Mouse (Mus musculus): ENCODE results near the gene Nrbp1. TPM values are rescaled to one million over a fixed set of nuclear protein-coding genes. Genes with fewer than 3 reads are reported as not detected.

The Nrbp1 gene
- total and polyA plus RNA-seq, 2 experiments from 2014 or later: 104 to 120 TPM

DNA sequence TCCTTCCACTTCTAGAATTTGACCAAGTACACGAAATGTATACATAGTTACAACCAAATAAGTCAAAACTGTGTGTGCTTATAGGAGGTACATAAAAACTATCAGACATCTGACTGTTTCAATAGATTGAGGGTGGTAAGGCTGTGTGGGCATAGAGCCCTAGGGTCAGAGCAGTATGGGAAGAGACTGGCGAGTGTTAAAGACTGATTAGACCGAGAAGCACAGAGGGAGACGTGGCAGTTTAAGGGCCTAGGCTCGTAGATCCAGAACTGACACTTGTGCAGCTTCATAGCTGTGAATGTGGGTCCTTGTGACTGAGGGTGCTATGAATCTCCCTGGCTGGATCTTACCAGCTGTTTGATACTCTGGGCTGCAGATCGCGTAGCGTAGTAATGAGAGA lies 14.2 kb downstream of the Nrbp1 start:
- TF ChIP-seq EP300 (IDR thresholded peaks at IDR 0.05; ENCODE audit: low read depth): no peak
- TF ChIP-seq CTCF (IDR thresholded peaks at IDR 0.05; ENCODE audit: low read depth): no peak
- H3K4me2 ChIP-seq (ENCODE audit: low read depth, low read length): no peak overlapping the region
- H3K36me3 ChIP-seq (replicated peaks; ENCODE audit: control insufficient read depth, insufficient read depth, low read length): peaks cover 46% of the 10 kb centered on the region
- H3K4me3 ChIP-seq (ENCODE audit: low read depth, low read length): no peak overlapping the region
- WGBS: 84% methylated on average over 8 of the region's 8 CpGs
- H3K9me3 ChIP-seq (replicated peaks; ENCODE audit: control insufficient read depth, low read length): no peaks in the 10 kb centered on the region
- peak overlapping the region; percentile 52; the same call in 1 of the 2 replicates for H3K27ac ChIP-seq (ENCODE audit: low read depth)
- no peaks in the 10 kb centered on the region for H3K27me3 ChIP-seq (ENCODE audit: control insufficient read depth, insufficient read depth, low read length)
- no peak for DNase-seq (ENCODE audit: low spot score)
- H3K9ac ChIP-seq (replicated peaks; ENCODE audit: low read depth, low read length): no peak overlapping the region
- peaks cover 11% of the 10 kb centered on the region; the same call in 1 of the 2 replicates for H3K4me1 ChIP-seq (ENCODE audit: control insufficient read depth, insufficient read depth)
- ATAC-seq (ENCODE audit: insufficient read depth, low read depth): no peak

DNA sequence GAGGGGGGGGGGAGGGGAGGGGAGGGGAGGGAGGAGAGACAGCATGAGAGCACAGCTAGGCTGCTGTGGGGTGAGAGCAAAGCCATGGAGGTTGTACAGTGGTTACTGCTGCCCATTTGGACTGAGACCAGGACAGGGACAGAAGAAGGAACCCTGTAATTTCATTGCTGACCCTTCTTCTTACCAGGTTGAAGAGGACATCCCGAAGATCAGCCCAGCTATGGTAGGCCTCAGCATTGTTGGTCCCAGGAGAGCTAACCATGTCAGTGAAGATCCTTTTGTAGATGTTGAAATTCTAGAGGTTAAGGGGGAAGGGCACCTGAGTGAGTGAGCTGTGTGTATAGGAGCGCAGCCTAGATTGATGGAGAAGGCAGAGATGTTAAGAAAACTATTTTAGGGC lies 14.7 kb downstream of the Nrbp1 start:
- no peak for ATAC-seq (ENCODE audit: insufficient read depth, low read depth)
- no peak overlapping the region for H3K9ac ChIP-seq (replicated peaks; ENCODE audit: low read depth, low read length)
- no peaks in the 10 kb centered on the region for H3K9me3 ChIP-seq (replicated peaks; ENCODE audit: control insufficient read depth, low read length)
- peaks cover 46% of the 10 kb centered on the region for H3K36me3 ChIP-seq (replicated peaks; ENCODE audit: control insufficient read depth, insufficient read depth, low read length)
- no peaks in the 10 kb centered on the region for H3K27me3 ChIP-seq (ENCODE audit: control insufficient read depth, insufficient read depth, low read length)
- 94% methylated on average over 2 of the region's 2 CpGs for WGBS
- no peak overlapping the region for H3K4me3 ChIP-seq (ENCODE audit: low read depth, low read length)
- H3K4me1 ChIP-seq (ENCODE audit: control insufficient read depth, insufficient read depth): peaks cover 11% of the 10 kb centered on the region; the same call in 1 of the 2 replicates
- DNase-seq (ENCODE audit: low spot score): no peak
- H3K27ac ChIP-seq (ENCODE audit: low read depth): no peak overlapping the region
- H3K4me2 ChIP-seq (ENCODE audit: low read depth, low read length): no peak overlapping the region
- TF ChIP-seq EP300 (IDR thresholded peaks at IDR 0.05; ENCODE audit: low read depth) (no peak), CTCF (IDR thresholded peaks at IDR 0.05; ENCODE audit: low read depth) (no peak)

DNA sequence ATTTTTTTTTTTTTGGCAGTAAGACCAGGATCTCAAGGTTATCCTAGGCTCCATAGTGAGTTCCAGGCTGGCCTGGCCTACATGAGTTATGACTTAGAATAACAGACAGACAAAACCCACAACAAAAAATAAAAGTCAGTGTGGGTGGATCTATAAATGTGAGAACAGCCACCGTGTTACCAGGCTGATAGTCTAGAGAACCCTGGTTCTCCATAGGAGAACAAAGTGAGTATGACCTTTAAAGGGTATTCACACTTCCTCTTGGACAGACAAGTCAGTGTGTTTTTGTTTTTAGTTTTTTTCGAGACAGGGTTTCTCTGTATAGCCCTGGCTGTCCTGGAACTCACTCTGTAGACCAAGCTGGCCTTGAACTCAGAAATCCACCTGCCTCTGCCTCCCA lies 15.3 kb downstream of the Nrbp1 start:
- WGBS: 83% methylated on average over 2 of the region's 2 CpGs
- no peak overlapping the region for H3K9ac ChIP-seq (replicated peaks; ENCODE audit: low read depth, low read length)
- H3K27ac ChIP-seq (ENCODE audit: low read depth): no peak overlapping the region
- H3K4me1 ChIP-seq (ENCODE audit: control insufficient read depth, insufficient read depth): peaks cover 11% of the 10 kb centered on the region; the same call in 1 of the 2 replicates
- H3K36me3 ChIP-seq (replicated peaks; ENCODE audit: control insufficient read depth, insufficient read depth, low read length): peaks cover 46% of the 10 kb centered on the region
- H3K4me2 ChIP-seq (ENCODE audit: low read depth, low read length): no peak overlapping the region
- H3K4me3 ChIP-seq (ENCODE audit: low read depth, low read length): no peak overlapping the region
- DNase-seq (ENCODE audit: low spot score) (no peak), ATAC-seq (ENCODE audit: insufficient read depth, low read depth) (no peak)
- H3K9me3 ChIP-seq (replicated peaks; ENCODE audit: control insufficient read depth, low read length): no peaks in the 10 kb centered on the region
- no peaks in the 10 kb centered on the region for H3K27me3 ChIP-seq (ENCODE audit: control insufficient read depth, insufficient read depth, low read length)
- no peak for TF ChIP-seq CTCF (IDR thresholded peaks at IDR 0.05; ENCODE audit: low read depth)
- TF ChIP-seq EP300 (IDR thresholded peaks at IDR 0.05; ENCODE audit: low read depth): no peak

DNA sequence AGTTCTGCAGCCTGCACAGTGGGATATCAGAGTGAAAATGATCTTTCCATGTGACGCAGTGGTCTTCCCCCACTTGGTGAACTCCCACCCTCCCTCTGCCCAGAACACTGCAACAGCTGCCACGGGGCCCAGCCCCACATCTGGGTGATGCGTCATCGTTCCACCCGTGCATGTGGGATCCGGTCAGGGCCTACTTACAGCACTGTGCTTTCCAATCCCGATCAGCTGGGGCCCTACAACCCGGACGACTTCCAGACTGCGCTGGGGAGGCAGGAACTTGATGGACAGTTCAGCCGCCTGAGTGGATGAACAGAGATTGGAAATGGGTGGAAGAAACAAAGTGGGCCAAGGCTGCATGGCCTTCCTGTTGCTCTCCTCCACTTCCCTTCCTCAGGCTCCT lies 17.0 kb downstream of the Nrbp1 start:
- DNase-seq (ENCODE audit: low spot score) (no peak), ATAC-seq (ENCODE audit: insufficient read depth, low read depth) (no peak)
- Histone ChIP-seq H3K9ac (replicated peaks; ENCODE audit: low read depth, low read length) (no peak overlapping the region), H3K27me3 (ENCODE audit: control insufficient read depth, insufficient read depth, low read length) (no peaks in the 10 kb centered on the region), H3K4me1 (ENCODE audit: control insufficient read depth, insufficient read depth) (peaks cover 11% of the 10 kb centered on the region; the same call in 1 of the 2 replicates), H3K27ac (ENCODE audit: low read depth) (no peak overlapping the region), H3K4me3 (ENCODE audit: low read depth, low read length) (no peak overlapping the region), H3K9me3 (replicated peaks; ENCODE audit: control insufficient read depth, low read length) (no peaks in the 10 kb centered on the region), H3K4me2 (ENCODE audit: low read depth, low read length) (no peak overlapping the region), H3K36me3 (replicated peaks; ENCODE audit: control insufficient read depth, insufficient read depth, low read length) (peaks cover 47% of the 10 kb centered on the region)
- no peak for TF ChIP-seq EP300 (IDR thresholded peaks at IDR 0.05; ENCODE audit: low read depth)
- no peak for TF ChIP-seq CTCF (IDR thresholded peaks at IDR 0.05; ENCODE audit: low read depth)
- WGBS: 73% methylated on average over 11 of the region's 11 CpGs

DNA sequence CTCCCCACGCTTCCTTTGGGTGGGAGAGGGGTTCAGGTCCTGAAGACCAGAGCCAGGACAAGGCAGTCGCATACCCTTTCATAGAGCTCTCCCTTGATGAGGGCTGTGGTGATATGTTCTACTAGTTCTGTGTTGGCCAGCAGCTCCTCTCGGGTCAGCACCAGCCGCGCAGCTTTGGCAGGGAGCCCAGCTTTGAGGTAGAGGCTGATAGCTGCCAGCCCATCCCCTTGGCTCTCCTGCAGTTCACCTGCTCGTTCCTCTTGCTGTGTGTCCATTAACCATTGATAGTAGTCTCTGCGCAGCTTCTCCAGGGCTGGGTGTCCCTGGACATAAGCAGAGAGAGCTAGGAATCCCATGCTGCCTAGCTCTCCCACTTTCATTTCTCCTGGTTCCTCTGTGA lies 25.4 kb downstream of the Nrbp1 start:
- no peak overlapping the region for H3K27ac ChIP-seq (ENCODE audit: low read depth)
- H3K4me3 ChIP-seq (ENCODE audit: low read depth, low read length): no peak overlapping the region
- H3K9me3 ChIP-seq (replicated peaks; ENCODE audit: control insufficient read depth, low read length): no peaks in the 10 kb centered on the region
- TF ChIP-seq CTCF (IDR thresholded peaks at IDR 0.05; ENCODE audit: low read depth): no peak
- TF ChIP-seq EP300 (IDR thresholded peaks at IDR 0.05; ENCODE audit: low read depth): no peak
- WGBS: 47% methylated on average over 7 of the region's 7 CpGs
- no peaks in the 10 kb centered on the region for H3K4me1 ChIP-seq (ENCODE audit: control insufficient read depth, insufficient read depth)
- no peak for DNase-seq (ENCODE audit: low spot score)
- H3K36me3 ChIP-seq (replicated peaks; ENCODE audit: control insufficient read depth, insufficient read depth, low read length): peaks cover 91% of the 10 kb centered on the region
- no peak overlapping the region for H3K4me2 ChIP-seq (ENCODE audit: low read depth, low read length)
- H3K27me3 ChIP-seq (ENCODE audit: control insufficient read depth, insufficient read depth, low read length): no peaks in the 10 kb centered on the region
- ATAC-seq (ENCODE audit: insufficient read depth, low read depth): no peak
- no peak overlapping the region for H3K9ac ChIP-seq (replicated peaks; ENCODE audit: low read depth, low read length)

DNA sequence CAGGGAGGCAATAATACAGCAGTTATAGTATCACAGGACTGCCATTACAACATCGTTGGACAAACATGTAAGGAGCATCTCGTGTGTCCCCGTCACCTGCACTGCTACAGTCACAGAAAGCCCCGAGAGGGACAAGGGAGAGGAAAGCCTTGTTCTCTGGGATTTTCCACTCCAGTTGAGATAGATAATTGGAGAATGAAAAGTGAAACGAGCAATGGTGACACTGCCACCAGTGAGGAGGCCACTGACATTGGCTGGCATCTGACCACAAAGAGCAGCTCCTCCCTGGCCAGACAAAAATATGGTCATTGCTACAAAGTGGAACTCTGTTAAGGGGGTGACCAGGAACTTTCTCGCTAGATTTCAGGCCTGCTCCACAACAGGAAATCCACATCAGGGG lies 27.0 kb downstream of the Nrbp1 start:
- no peak overlapping the region for H3K27ac ChIP-seq (ENCODE audit: low read depth)
- no peak overlapping the region for H3K4me2 ChIP-seq (ENCODE audit: low read depth, low read length)
- DNase-seq (ENCODE audit: low spot score) (no peak), ATAC-seq (ENCODE audit: insufficient read depth, low read depth) (no peak)
- no peaks in the 10 kb centered on the region for H3K4me1 ChIP-seq (ENCODE audit: control insufficient read depth, insufficient read depth)
- TF ChIP-seq EP300 (IDR thresholded peaks at IDR 0.05; ENCODE audit: low read depth) (no peak), CTCF (IDR thresholded peaks at IDR 0.05; ENCODE audit: low read depth) (no peak)
- no peak overlapping the region for H3K4me3 ChIP-seq (ENCODE audit: low read depth, low read length)
- no peaks in the 10 kb centered on the region for H3K27me3 ChIP-seq (ENCODE audit: control insufficient read depth, insufficient read depth, low read length)
- peaks cover 85% of the 10 kb centered on the region for H3K36me3 ChIP-seq (replicated peaks; ENCODE audit: control insufficient read depth, insufficient read depth, low read length)
- H3K9ac ChIP-seq (replicated peaks; ENCODE audit: low read depth, low read length): no peak overlapping the region
- H3K9me3 ChIP-seq (replicated peaks; ENCODE audit: control insufficient read depth, low read length): no peaks in the 10 kb centered on the region
- 74% methylated on average over 6 of the region's 6 CpGs for WGBS

All from heart, postnatal 0 days (tissue).